Mouse (Mus musculus) small intestine, adult 2 months (tissue): ENCODE data around the gene Syne3.

Source experiments
- CTCF ChIP-seq: fragments of 200-500 bp; IDR thresholded peaks from 2 replicates; pipeline ENCODE4 v1.5.1; 2012; ENCODE audit warnings: low read depth, mild to moderate bottlenecking, control low read depth, inconsistent platforms, low read length, moderate library complexity, mixed read lengths; ENCODE audit not compliant: insufficient replicate concordance, insufficient read length; ENCODE audit errors: extremely low read depth
- POLR2A ChIP-seq: fragments of 200-500 bp; IDR thresholded peaks from 2 replicates; pipeline ENCODE4 v1.6.1; 2012; ENCODE audit warnings: low read depth, mild to moderate bottlenecking, control low read depth, inconsistent platforms, low read length, moderate library complexity

GRCm38 (mm10) chr12:105000487-105001283 lies 8.9 kb downstream of the Syne3 start:
- no peak for TF ChIP-seq POLR2A
- no peak for TF ChIP-seq CTCF
